Mouse (Mus musculus) liver, postnatal 0 days (tissue): ENCODE results near the gene Gm20696. TPM values are rescaled to one million over a fixed set of nuclear protein-coding genes. Genes with fewer than 3 reads are reported as not detected.

Experiments
- ATAC-seq: fragments of 200-750 bp; cut with Nextera tagmentation; 2 replicates; pipeline ENCODE4 v1.8.0; 2017; ENCODE audit warnings: mild to moderate bottlenecking, moderate library complexity
- DNase-seq: peaks from one replicate; pipeline ENCODE4 v3.0.0-alpha.2; 2016
- H3K27ac ChIP-seq: fragments of 300-500 bp; sonication (generic); 2 replicates; pipeline ENCODE4 v1.5.1; 2014; ENCODE audit warnings: antibody characterized with exemption, moderate library complexity, mild to moderate bottlenecking, low read depth
- H3K27me3 ChIP-seq: fragments of 300-500 bp; sonication (generic); 2 replicates; pipeline ENCODE4 v1.6.1; 2014; ENCODE audit warnings: low read length, control low read depth, mixed read lengths; ENCODE audit not compliant: insufficient read depth
- H3K36me3 ChIP-seq: fragments of 300-500 bp; sonication (generic); replicated peaks from 2 replicates; pipeline ENCODE4 v1.6.1; 2014; ENCODE audit warnings: mild to moderate bottlenecking, control low read depth, low read length, moderate library complexity, mixed read lengths; ENCODE audit not compliant: insufficient read depth
- H3K4me1 ChIP-seq: fragments of 300-500 bp; sonication (generic); 2 replicates; pipeline ENCODE4 v1.6.1; 2014; ENCODE audit warnings: antibody characterized with exemption, mild to moderate bottlenecking, control low read depth; ENCODE audit not compliant: insufficient read depth
- H3K4me2 ChIP-seq: fragments of 300-500 bp; sonication (generic); 2 replicates; pipeline ENCODE4 v1.6.1; 2014; ENCODE audit warnings: low read depth, mild to moderate bottlenecking, low read length, moderate library complexity, mixed read lengths
- H3K4me3 ChIP-seq: fragments of 300-500 bp; sonication (generic); 2 replicates; pipeline ENCODE4 v1.5.1; 2014; ENCODE audit warnings: low read depth, low read length
- H3K9ac ChIP-seq: fragments of 300-500 bp; sonication (generic); replicated peaks from 2 replicates; pipeline ENCODE4 v1.6.1; 2014; ENCODE audit warnings: mild to moderate bottlenecking, moderate library complexity
- H3K9me3 ChIP-seq: fragments of 300-500 bp; sonication (generic); 2 replicates; pipeline ENCODE4 v1.6.1; 2016; ENCODE audit warnings: mild to moderate bottlenecking, control low read depth, low read length, mixed read lengths
- CTCF ChIP-seq: sonication (generic); IDR thresholded peaks from 2 replicates; pipeline ENCODE4 v1.5.1; 2016; ENCODE audit warnings: antibody characterized with exemption, low read depth
- EP300 ChIP-seq: IDR thresholded peaks from 2 replicates; pipeline ENCODE4 v1.6.1; 2016; ENCODE audit warnings: antibody characterized with exemption, low read depth, mild to moderate bottlenecking
- WGBS: fragments of 180-500 bp; shearing (Covaris S2); extraction: QIAGEN DNeasy Blood & Tissue Kit; methylation state at CpG from one replicate; pipeline ENCODE4 v1.1.7; 2014; ENCODE audit not compliant: insufficient replicate concordance; 5-methylcytosine and 5-hydroxymethylcytosine counted together
- polyA plus RNA-seq: library from polyadenylated mRNA; unstranded; fragments of >200 nt; fragmentation: Nextera tagmentation; extraction: Ambion mirVana; gene quantifications from 2 replicates; pipeline ENCODE4 v1.2.1, GENCODE M21; 2015

Gene Gm20696
- polyA plus RNA-seq, 1 experiment from 2014 or later, result 1.2 TPM

DNA sequence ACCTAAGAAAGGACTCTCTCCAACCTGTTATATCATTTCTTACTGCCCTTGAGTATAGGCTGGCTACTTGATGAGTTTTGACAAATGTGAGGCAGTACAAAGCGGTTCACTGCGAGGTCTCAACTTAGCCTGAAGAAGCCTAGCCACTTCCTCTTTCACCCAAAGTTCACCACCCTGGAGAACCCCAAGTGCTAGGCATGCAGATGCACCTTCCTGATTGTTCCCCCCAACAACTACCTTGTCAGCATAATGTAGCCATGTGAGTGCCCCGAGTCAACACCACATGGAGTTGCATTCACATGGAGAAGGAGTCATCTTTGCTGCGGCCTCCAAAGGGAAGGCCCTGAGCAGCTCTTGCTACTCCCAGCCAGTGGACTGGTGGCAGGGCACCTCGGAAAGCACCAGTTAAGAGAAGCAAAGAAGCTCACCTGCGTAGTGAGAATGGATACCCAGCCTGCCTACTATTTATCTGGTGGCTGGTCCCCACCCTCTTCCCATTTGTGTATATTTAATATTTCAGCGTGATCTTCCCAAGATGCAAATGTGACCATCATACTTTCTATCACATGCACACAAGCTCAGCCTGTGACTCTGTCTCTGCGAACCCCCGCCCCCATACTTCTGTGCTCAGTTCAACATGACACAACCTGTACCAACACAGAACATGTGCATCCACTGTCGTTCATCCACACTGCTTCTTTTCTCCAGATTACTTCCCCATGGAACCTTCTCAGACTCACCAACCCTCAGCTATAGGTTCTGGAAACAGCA lies 424.8 kb downstream of the Gm20696 start:
- H3K4me2 ChIP-seq, result no peak overlapping the region
- no peak for DNase-seq

GRCm38 (mm10) chr6:99240764-99241163 lies 425.8 kb downstream of the Gm20696 start:
- Histone ChIP-seq H3K36me3 (no peaks in the 10 kb centered on the region; the same call in 1 of the 2 replicates), H3K4me1 (no peaks in the 10 kb centered on the region; the same call in 1 of the 2 replicates), H3K9ac (no peak overlapping the region), H3K4me2 (no peak overlapping the region), H3K9me3 (no peaks in the 10 kb centered on the region), H3K27me3 (no peaks in the 10 kb centered on the region), H3K27ac (no peak overlapping the region), H3K4me3 (no peak overlapping the region)
- no peak for TF ChIP-seq CTCF
- ATAC-seq (no peak), DNase-seq (no peak)

More for the DNA sequence above, 424.8 kb downstream of the Gm20696 start:
- WGBS, result 65% methylated on average over 10 of the region's 10 CpGs
- Histone ChIP-seq H3K27me3 (no peaks in the 10 kb centered on the region), H3K9me3 (no peaks in the 10 kb centered on the region), H3K27ac (no peak overlapping the region), H3K4me3 (no peak overlapping the region), H3K4me1 (no peaks in the 10 kb centered on the region; the same call in 1 of the 2 replicates), H3K9ac (no peak overlapping the region), H3K36me3 (peaks cover 4% of the 10 kb centered on the region; the same call in 1 of the 2 replicates)
- peak; percentile 56; the same call in 1 of the 2 replicates for ATAC-seq
- TF ChIP-seq EP300 (no peak), CTCF (no peak)

GRCm38 (mm10) chr6:99235588-99235987 lies 431.0 kb downstream of the Gm20696 start:
- H3K4me3 ChIP-seq, result no peak overlapping the region
- no peaks in the 10 kb centered on the region for H3K4me1 ChIP-seq
- no peaks in the 10 kb centered on the region for H3K9me3 ChIP-seq
- no peak for TF ChIP-seq CTCF
- no peak for TF ChIP-seq EP300
- H3K9ac ChIP-seq, result no peak overlapping the region
- no peak for ATAC-seq
- H3K4me2 ChIP-seq, result no peak overlapping the region
- no peak overlapping the region for H3K27ac ChIP-seq
- no peaks in the 10 kb centered on the region; the same call in 1 of the 2 replicates for H3K36me3 ChIP-seq
- no peaks in the 10 kb centered on the region for H3K27me3 ChIP-seq
- no peak for DNase-seq
- WGBS, result 56% methylated on average over 8 of the region's 8 CpGs

DNA sequence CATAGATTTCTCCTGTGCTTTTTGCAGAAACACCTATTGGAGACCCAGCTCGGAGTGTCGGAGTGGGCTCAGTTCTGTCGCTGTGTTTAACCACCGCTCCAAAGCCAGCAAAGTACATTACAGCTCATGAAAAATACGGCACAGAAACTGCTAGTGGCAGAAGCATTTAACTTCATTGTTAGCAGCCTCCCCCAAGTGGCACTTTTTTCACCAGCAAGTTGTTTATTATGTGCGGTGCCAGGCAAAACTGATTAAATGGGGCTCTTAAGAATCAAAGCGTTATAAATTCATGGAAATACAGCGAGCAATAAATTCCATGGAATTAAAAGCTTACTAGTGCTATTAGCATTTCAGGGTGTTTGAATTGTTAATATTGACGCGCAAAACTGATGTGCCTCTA lies 433.2 kb downstream of the Gm20696 start:
- H3K27ac ChIP-seq, result no peak overlapping the region
- WGBS, result 91% methylated on average over 10 of the region's 10 CpGs
- peaks cover 4% of the 10 kb centered on the region; the same call in 1 of the 2 replicates for H3K4me1 ChIP-seq
- H3K36me3 ChIP-seq, result no peaks in the 10 kb centered on the region; the same call in 1 of the 2 replicates
- no peak overlapping the region for H3K4me3 ChIP-seq
- ATAC-seq, result no peak
- H3K9me3 ChIP-seq, result no peaks in the 10 kb centered on the region
- no peak for DNase-seq
- no peaks in the 10 kb centered on the region for H3K27me3 ChIP-seq
- no peak overlapping the region for H3K4me2 ChIP-seq
- no peak overlapping the region for H3K9ac ChIP-seq
- TF ChIP-seq EP300, result no peak
- no peak for TF ChIP-seq CTCF

DNA sequence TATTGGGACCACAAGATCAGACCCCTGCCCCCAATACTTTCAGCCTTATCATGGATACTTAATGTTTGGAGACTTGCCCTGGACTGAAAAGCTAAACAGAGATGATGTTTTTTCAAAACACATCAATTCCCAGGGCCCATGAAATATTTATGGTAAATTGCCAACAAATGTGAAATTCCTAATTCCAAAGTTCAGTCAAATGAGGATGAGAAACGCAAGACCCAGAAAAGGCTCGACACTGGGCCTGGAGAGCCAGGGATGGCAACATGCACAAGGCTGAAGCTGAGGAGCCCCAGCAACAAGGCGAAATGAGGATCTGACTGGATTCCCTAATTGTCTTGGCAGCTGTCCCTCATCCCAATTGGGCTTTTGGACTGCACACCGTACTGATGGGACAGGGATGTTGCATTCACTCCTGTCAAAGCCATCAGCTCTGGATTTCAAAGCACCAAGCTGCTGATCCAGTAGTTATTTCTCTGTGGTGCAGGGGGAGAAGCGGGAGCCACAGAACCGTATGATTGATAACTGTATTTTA lies 438.2 kb downstream of the Gm20696 start:
- ATAC-seq (no peak), DNase-seq (no peak)
- Histone ChIP-seq H3K9me3 (no peaks in the 10 kb centered on the region), H3K9ac (no peak overlapping the region), H3K27ac (no peak overlapping the region), H3K4me3 (no peak overlapping the region), H3K36me3 (no peaks in the 10 kb centered on the region; the same call in 1 of the 2 replicates), H3K4me1 (peaks cover 15% of the 10 kb centered on the region; the same call in 1 of the 2 replicates), H3K4me2 (no peak overlapping the region), H3K27me3 (no peaks in the 10 kb centered on the region)
- TF ChIP-seq CTCF (no peak), EP300 (no peak)
- 78% methylated on average over 6 of the region's 6 CpGs for WGBS

DNA sequence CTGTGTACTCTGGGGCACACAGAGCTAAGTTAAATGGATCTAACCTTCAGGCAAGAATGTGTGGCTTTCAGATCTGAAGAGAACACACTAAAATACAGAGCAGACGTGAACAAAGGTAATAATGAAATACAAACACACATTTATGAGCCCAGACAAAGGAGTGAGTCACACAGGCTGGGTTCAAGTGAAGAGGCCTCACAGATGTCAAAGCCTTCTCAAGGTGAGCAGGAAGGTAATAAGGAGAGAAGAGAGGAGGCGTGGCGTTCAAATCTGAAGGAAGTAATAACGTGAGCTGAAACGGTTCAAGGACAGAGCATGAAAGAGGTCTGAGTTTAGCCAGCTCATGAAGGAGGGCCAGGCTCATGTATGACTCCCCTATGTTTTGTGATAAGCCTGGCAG lies 445.4 kb downstream of the Gm20696 start:
- no peaks in the 10 kb centered on the region for H3K27me3 ChIP-seq
- H3K4me3 ChIP-seq, result no peak overlapping the region
- H3K4me2 ChIP-seq, result no peak overlapping the region
- ATAC-seq, result no peak
- H3K36me3 ChIP-seq, result no peaks in the 10 kb centered on the region
- no peak for DNase-seq
- no peak overlapping the region for H3K9ac ChIP-seq
- H3K4me1 ChIP-seq, result 0 out of 2 replicates have a peak, but pooled peaks cover 5% of the 10 kb centered on the region
- no peak for TF ChIP-seq CTCF
- TF ChIP-seq EP300, result no peak
- 71% methylated on average over 5 of the region's 5 CpGs for WGBS
- no peak overlapping the region for H3K27ac ChIP-seq
- H3K9me3 ChIP-seq, result no peaks in the 10 kb centered on the region
